Mouse (Mus musculus) liver, embryonic 12.5 days (tissue): ENCODE data around the gene Cdc14a. TPM values are rescaled to one million over a fixed set of nuclear protein-coding genes. Genes with fewer than 3 reads are reported as not detected.

ENCODE experiments used
- ATAC-seq: fragments of 200-750 bp; cut with Nextera tagmentation; 2 replicates; pipeline ENCODE4 v1.8.0; 2017; ENCODE audit warnings: moderate number of reproducible peaks, mild to moderate bottlenecking, moderate library complexity
- H3K27ac ChIP-seq: fragments of 300-500 bp; sonication (generic); 2 replicates; pipeline ENCODE4 v1.5.1; 2016; ENCODE audit warnings: mild to moderate bottlenecking
- H3K27me3 ChIP-seq: fragments of 300-500 bp; sonication (generic); replicated peaks from 2 replicates; pipeline ENCODE4 v1.6.1; 2016; ENCODE audit warnings: mild to moderate bottlenecking, moderate library complexity
- H3K36me3 ChIP-seq: fragments of 300-500 bp; sonication (generic); 2 replicates; pipeline ENCODE4 v1.6.1; 2016; ENCODE audit warnings: mild to moderate bottlenecking, moderate library complexity
- H3K4me1 ChIP-seq: fragments of 300-500 bp; sonication (generic); 2 replicates; pipeline ENCODE4 v1.6.1; 2016
- H3K4me2 ChIP-seq: fragments of 300-500 bp; sonication (generic); 2 replicates; pipeline ENCODE4 v1.6.1; 2016; ENCODE audit warnings: mild to moderate bottlenecking, moderate library complexity
- H3K4me3 ChIP-seq: fragments of 300-500 bp; sonication (generic); 2 replicates; pipeline ENCODE4 v1.5.1; 2016; ENCODE audit warnings: mild to moderate bottlenecking, moderate library complexity
- H3K9ac ChIP-seq: fragments of 300-500 bp; sonication (generic); 2 replicates; pipeline ENCODE4 v1.6.1; 2016; ENCODE audit warnings: mild to moderate bottlenecking, moderate library complexity
- H3K9me3 ChIP-seq: fragments of 300-500 bp; sonication (generic); replicated peaks from 2 replicates; pipeline ENCODE4 v1.6.1; 2016; ENCODE audit warnings: mild to moderate bottlenecking, moderate library complexity
- whole genome bisulfite sequencing: fragments of 180-500 bp; shearing (Covaris S2); methylation state at CpG from one replicate; pipeline ENCODE4 v1.1.7; 2016; ENCODE audit not compliant: insufficient replicate concordance; 5-methylcytosine and 5-hydroxymethylcytosine counted together
- polyA plus RNA-seq: library from polyadenylated mRNA; unstranded; fragments of >200 nt; fragmentation: Nextera tagmentation; extraction: Ambion mirVana; gene quantifications from 2 replicates; pipeline ENCODE4 v1.2.1, GENCODE M21; 2016

The Cdc14a gene
- polyA plus RNA-seq, 1 experiment from 2014 or later, result 5.1 TPM

DNA sequence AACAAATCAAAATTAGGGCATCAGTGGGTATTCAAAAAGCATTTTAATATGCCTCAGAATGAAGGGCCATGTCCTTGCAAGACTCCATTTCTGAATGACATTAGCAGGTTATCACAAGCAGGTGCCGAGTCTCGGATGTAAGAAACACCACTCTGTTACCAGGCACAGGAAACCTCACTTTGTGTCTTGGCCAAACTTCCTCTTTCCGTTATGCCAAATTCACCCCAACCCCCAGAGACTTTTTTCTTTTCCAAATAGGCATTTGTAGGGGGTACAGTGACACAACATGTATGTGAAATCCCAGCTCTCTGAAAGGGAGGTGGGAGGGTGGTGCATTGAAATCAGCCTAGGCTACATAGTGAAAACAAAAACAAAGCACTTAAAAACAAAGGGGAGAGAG, 12.3 kb upstream of the Cdc14a start:
- Histone ChIP-seq H3K36me3 (no peaks in the 10 kb centered on the region), H3K4me3 (no peak overlapping the region), H3K27me3 (peaks cover 4% of the 10 kb centered on the region; the same call in 1 of the 2 replicates), H3K27ac (no peak overlapping the region), H3K4me2 (no peak overlapping the region), H3K4me1 (peaks cover 9% of the 10 kb centered on the region), H3K9me3 (no peaks in the 10 kb centered on the region), H3K9ac (no peak overlapping the region)
- 24% methylated on average over 3 of the region's 3 CpGs for WGBS
- no peak for ATAC-seq

GRCm38 (mm10) chr3:116434757-116435156, 10.9 kb upstream of the Cdc14a start:
- no peak overlapping the region for H3K4me2 ChIP-seq
- H3K4me1 ChIP-seq, result peaks cover 9% of the 10 kb centered on the region
- H3K4me3 ChIP-seq, result no peak overlapping the region
- no peak overlapping the region for H3K27ac ChIP-seq
- ATAC-seq, result peak; percentile 70
- H3K9me3 ChIP-seq, result no peaks in the 10 kb centered on the region
- peaks cover 4% of the 10 kb centered on the region; the same call in 1 of the 2 replicates for H3K27me3 ChIP-seq
- H3K9ac ChIP-seq, result no peak overlapping the region
- no peaks in the 10 kb centered on the region for H3K36me3 ChIP-seq
- WGBS, result 31% methylated on average over 3 of the region's 3 CpGs

DNA sequence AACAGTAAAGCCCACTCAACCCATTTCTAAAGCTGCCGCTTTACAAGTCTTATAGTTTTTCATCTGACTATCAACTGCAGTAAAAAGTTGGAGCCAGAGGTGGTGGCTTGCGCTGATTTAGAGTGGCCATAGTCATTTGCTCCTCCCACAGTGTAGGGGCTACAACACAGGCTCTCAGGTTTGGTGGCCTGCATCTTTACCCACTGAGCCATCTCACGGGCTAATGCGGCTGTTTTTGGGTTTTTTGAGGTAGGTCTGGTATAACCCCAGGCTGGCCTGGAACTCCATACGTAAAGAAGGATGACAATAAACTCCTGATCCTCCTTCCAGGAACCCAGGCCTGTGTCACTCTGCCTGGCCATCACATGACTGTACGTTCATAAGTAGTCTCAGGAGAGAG, 2.1 kb upstream of the Cdc14a start:
- H3K4me3 ChIP-seq, result no peak overlapping the region
- H3K27me3 ChIP-seq, result no peaks in the 10 kb centered on the region
- H3K27ac ChIP-seq, result no peak overlapping the region
- WGBS, result 90% methylated on average over 6 of the region's 6 CpGs
- H3K9me3 ChIP-seq, result no peaks in the 10 kb centered on the region
- H3K4me1 ChIP-seq, result peaks cover 26% of the 10 kb centered on the region
- no peak overlapping the region for H3K9ac ChIP-seq
- no peak overlapping the region for H3K4me2 ChIP-seq
- H3K36me3 ChIP-seq, result no peaks in the 10 kb centered on the region
- no peak for ATAC-seq

- WGBS, result 2% methylated on average over 11 of the region's 11 CpGs
- H3K4me2 ChIP-seq, result peak overlapping the region; percentile 99
- ATAC-seq, result peak; percentile 77
- H3K9ac ChIP-seq, result peak overlapping the region; percentile 91
- H3K27ac ChIP-seq, result peak overlapping the region; percentile 84
- H3K4me3 ChIP-seq, result peak overlapping the region; percentile 86
- H3K9me3 ChIP-seq, result no peaks in the 10 kb centered on the region
- H3K4me1 ChIP-seq, result peaks cover 26% of the 10 kb centered on the region
- peaks cover 6% of the 10 kb centered on the region; the same call in 1 of the 2 replicates for H3K36me3 ChIP-seq
- no peaks in the 10 kb centered on the region for H3K27me3 ChIP-seq
Measured at GRCm38 (mm10) chr3:116424973-116425284, 1.1 kb upstream of the Cdc14a start.

DNA sequence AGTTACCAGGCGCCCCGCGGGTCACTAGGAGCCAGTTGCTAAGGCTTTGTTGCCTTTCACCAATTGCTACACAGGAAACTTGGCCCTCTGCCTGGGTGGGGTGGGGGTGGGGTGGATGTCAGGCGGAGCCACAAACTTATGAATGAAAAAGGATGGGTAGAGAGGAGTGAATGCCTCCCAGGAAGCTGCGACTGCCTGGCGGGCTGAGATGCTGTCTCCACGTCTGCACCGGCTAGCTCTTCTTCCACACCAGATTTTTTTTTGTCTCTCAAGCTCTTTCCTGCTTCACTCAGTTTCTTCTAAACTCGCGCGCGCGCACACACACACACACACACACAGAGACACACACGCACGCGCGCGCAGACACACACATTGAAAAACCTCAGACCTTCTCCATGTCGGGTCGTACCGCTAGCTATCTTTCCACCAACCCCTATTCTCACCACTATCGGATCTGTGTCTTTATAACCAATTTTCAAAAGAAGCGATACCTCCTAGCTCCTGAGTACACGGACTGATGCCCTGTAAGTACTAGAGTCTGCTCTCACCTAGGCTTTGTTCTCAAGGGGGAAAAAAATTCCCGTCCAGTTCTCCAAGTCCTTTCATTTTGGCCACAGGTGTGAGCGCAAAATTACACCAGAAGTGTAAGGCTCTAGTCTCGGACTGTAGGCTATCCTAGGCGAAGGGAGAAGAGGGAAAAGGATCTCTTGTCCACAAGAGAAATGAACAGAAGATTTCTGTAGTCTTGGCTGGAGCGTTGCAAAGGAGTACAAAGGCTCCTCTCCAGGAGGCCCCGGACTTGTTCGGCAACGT, 534 bp upstream of the Cdc14a start:
- under 1% methylated on average over 32 of the region's 32 CpGs for WGBS
- peaks cover 9% of the 10 kb centered on the region; the same call in 1 of the 2 replicates for H3K36me3 ChIP-seq
- peak; percentile 9; the same call in 1 of the 2 replicates for ATAC-seq

DNA sequence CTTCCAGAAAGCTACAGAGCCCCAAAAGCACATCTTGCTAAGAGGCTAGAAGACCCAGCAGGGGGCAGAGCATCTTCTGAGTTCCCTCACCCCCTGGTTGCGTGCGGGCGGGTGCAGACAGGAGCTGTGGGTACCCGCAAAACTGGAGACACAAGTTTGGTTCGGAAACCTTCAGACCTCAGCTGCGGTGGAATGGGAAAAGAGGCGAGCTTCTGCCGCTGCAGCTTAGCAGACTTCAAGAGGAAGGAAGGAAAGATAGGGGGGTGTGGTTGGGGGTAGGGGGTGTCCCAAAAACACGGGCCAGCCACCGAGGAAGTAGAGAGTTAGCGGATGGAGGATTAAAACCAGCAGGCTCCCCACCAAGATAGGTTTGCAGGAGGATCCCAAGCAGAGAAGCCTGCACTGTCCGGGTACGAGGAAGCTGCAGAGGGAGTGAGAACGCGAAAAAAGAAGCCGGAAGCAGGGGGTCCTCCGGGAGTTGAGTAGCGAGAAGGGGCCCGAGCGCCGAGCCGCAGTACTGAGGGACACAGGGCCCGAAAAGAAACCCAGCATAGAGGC, 958 bp downstream of the Cdc14a start:
- no peak for ATAC-seq
- H3K9ac ChIP-seq, result peak overlapping the region; percentile 91
- under 1% methylated on average over 23 of the region's 23 CpGs for WGBS
- H3K4me1 ChIP-seq, result peaks cover 26% of the 10 kb centered on the region
- H3K36me3 ChIP-seq, result peaks cover 18% of the 10 kb centered on the region
- no peaks in the 10 kb centered on the region for H3K27me3 ChIP-seq
- peak overlapping the region; percentile 99 for H3K4me2 ChIP-seq
- H3K4me3 ChIP-seq, result peak overlapping the region; percentile 86
- no peaks in the 10 kb centered on the region for H3K9me3 ChIP-seq
- H3K27ac ChIP-seq, result peak overlapping the region; percentile 84

More for the DNA sequence above, 534 bp upstream of the Cdc14a start:
- Histone ChIP-seq H3K4me2 (peak overlapping the region; percentile 99), H3K4me1 (peaks cover 26% of the 10 kb centered on the region), H3K9me3 (no peaks in the 10 kb centered on the region), H3K27me3 (no peaks in the 10 kb centered on the region), H3K4me3 (peak overlapping the region; percentile 86), H3K9ac (peak overlapping the region; percentile 91), H3K27ac (peak overlapping the region; percentile 84)

- Histone ChIP-seq H3K4me3 (peak overlapping the region; percentile 86), H3K4me2 (peak overlapping the region; percentile 99), H3K9ac (peak overlapping the region; percentile 91; the same call in 1 of the 2 replicates), H3K27ac (no peak overlapping the region), H3K4me1 (peaks cover 26% of the 10 kb centered on the region), H3K27me3 (no peaks in the 10 kb centered on the region), H3K9me3 (no peaks in the 10 kb centered on the region), H3K36me3 (peaks cover 23% of the 10 kb centered on the region)
- 70% methylated on average over 8 of the region's 8 CpGs for WGBS
- no peak for ATAC-seq
Measured at GRCm38 (mm10) chr3:116422074-116422473, 1.8 kb downstream of the Cdc14a start.

DNA sequence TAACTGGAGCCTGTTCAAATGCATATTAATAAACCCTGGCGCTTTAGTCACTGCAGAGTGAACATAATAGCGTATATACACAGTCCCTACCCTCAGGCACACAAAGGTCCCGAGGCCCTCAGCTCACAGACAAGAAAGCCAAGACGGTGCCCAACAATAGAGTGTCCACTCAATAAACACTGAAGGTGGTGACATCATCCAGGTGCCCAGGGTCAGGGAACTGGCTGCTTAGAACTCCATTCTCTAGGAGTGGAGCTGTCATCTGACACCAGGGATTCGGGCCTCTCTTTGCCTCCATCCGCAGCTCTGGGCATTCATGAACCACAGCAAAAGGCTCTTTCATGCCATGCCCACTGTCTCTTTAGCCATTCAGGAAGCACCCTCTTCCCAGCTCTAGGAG, 2.7 kb downstream of the Cdc14a start:
- Histone ChIP-seq H3K36me3 (peaks cover 31% of the 10 kb centered on the region), H3K4me3 (no peak overlapping the region), H3K27me3 (no peaks in the 10 kb centered on the region), H3K9me3 (no peaks in the 10 kb centered on the region), H3K4me1 (peaks cover 26% of the 10 kb centered on the region), H3K9ac (no peak overlapping the region), H3K27ac (no peak overlapping the region), H3K4me2 (no peak overlapping the region)
- no peak for ATAC-seq
- 80% methylated on average over 6 of the region's 6 CpGs for WGBS

GRCm38 (mm10) chr3:116419791-116420190, 4.0 kb downstream of the Cdc14a start:
- ATAC-seq, result no peak
- Histone ChIP-seq H3K27me3 (no peaks in the 10 kb centered on the region), H3K4me2 (no peak overlapping the region), H3K36me3 (peaks cover 40% of the 10 kb centered on the region), H3K4me3 (no peak overlapping the region), H3K4me1 (peaks cover 21% of the 10 kb centered on the region), H3K9me3 (no peaks in the 10 kb centered on the region), H3K27ac (no peak overlapping the region), H3K9ac (no peak overlapping the region)
- 83% methylated on average over 11 of the region's 11 CpGs for WGBS

DNA sequence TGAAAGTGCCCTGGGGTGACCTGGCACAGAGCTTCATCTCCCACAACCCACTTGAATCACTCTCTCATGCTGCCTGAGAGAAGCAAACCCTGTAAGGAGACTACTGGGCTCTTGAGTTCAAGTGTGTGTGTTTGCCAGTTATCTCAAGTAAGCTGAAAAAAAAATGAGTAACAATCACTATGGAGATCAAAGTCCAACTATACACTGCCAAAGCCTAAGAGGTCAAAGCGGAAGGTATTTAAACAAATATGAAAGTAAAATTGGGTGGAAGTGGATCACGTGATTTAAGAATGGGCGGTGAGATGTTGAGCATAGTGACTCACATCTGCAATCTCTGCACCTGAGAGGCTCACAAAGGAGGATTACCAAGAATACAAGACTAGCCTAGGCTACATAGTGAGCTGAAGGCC, 9.4 kb downstream of the Cdc14a start:
- Histone ChIP-seq H3K27ac (no peak overlapping the region), H3K4me2 (no peak overlapping the region), H3K9ac (no peak overlapping the region), H3K36me3 (peaks cover 35% of the 10 kb centered on the region), H3K9me3 (no peaks in the 10 kb centered on the region), H3K4me3 (no peak overlapping the region), H3K4me1 (peaks cover 5% of the 10 kb centered on the region), H3K27me3 (no peaks in the 10 kb centered on the region)
- ATAC-seq, result no peak
- WGBS, result 84% methylated on average over 3 of the region's 3 CpGs

DNA sequence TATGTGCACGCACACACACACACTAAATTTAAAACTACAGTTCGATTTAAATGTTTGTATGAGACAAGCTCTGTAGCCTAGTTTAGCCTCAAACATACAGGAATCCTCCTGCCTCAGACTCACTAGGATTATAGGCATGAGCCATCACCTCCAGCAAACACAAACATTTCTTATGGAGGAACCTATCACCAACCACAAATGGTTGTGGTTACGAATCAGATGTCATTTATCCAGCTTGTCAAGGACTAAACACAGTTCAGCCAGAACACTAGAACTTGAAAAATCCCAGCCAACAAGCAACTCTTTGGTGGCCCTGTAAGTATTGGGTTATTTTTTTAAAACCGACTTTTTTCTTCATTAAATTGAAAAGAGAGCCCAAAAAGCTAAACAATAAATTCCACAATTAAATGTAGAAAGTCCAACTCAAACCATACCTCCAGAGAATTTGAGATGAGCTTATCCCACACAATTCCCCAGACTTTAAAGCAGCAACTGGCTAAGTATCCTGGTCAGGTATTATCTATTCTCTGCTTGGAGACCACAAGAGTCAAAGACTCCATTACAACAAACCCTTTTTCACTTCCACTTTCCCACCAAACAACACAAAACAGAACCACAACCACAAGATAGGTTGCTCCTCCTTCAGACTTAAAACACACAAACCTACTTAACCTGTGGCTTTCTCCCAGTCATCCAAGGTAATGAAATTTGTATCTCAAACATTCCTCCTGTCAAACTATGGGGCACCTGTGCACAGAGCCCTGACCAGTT, 10.7 kb downstream of the Cdc14a start:
- Histone ChIP-seq H3K4me2 (no peak overlapping the region), H3K36me3 (peaks cover 30% of the 10 kb centered on the region), H3K4me1 (peaks cover 14% of the 10 kb centered on the region), H3K9ac (no peak overlapping the region), H3K27ac (no peak overlapping the region), H3K4me3 (no peak overlapping the region), H3K9me3 (no peaks in the 10 kb centered on the region), H3K27me3 (no peaks in the 10 kb centered on the region)
- WGBS, result 67% methylated on average over 4 of the region's 4 CpGs
- no peak for ATAC-seq

- no peak for ATAC-seq
- no peak overlapping the region for H3K4me3 ChIP-seq
- no peaks in the 10 kb centered on the region for H3K27me3 ChIP-seq
- no peak overlapping the region for H3K27ac ChIP-seq
- H3K36me3 ChIP-seq, result peaks cover 6% of the 10 kb centered on the region; the same call in 1 of the 2 replicates
- no peak overlapping the region for H3K9ac ChIP-seq
- H3K4me2 ChIP-seq, result no peak overlapping the region
- WGBS, result 75% methylated on average over 7 of the region's 7 CpGs
- H3K4me1 ChIP-seq, result peaks cover 14% of the 10 kb centered on the region
- H3K9me3 ChIP-seq, result no peaks in the 10 kb centered on the region
Measured at GRCm38 (mm10) chr3:116410051-116410450, 13.8 kb downstream of the Cdc14a start.
